Mouse (Mus musculus) limb, embryonic 10.5 days (tissue): ENCODE results near the gene Ccdc38. TPM values are rescaled to one million over a fixed set of nuclear protein-coding genes. Genes with fewer than 3 reads are reported as not detected.

Source experiments
- DNase-seq: peaks from one replicate; pipeline ENCODE4 v3.0.0-alpha.2; 2017; ENCODE audit warnings: low spot score
- H3K27ac ChIP-seq: fragments of 300-500 bp; sonication (generic); 2 replicates; pipeline ENCODE4 v1.5.1; 2016; ENCODE audit warnings: mild to moderate bottlenecking
- H3K27me3 ChIP-seq: fragments of 300-500 bp; sonication (generic); 2 replicates; pipeline ENCODE4 v1.6.1; 2016; ENCODE audit warnings: low read depth, mild to moderate bottlenecking; ENCODE audit not compliant: poor library complexity, severe bottlenecking
- H3K36me3 ChIP-seq: fragments of 300-500 bp; sonication (generic); 2 replicates; pipeline ENCODE4 v1.6.1; 2016; ENCODE audit warnings: mild to moderate bottlenecking, moderate library complexity
- H3K4me1 ChIP-seq: fragments of 300-500 bp; sonication (generic); 2 replicates; pipeline ENCODE4 v1.6.1; 2016
- H3K4me3 ChIP-seq: fragments of 300-500 bp; sonication (generic); 2 replicates; pipeline ENCODE4 v1.5.1; 2016; ENCODE audit warnings: mild to moderate bottlenecking, moderate library complexity
- H3K9me3 ChIP-seq: fragments of 300-500 bp; sonication (generic); replicated peaks from 2 replicates; pipeline ENCODE4 v1.6.1; 2016; ENCODE audit warnings: mild to moderate bottlenecking
- WGBS: fragments of 180-500 bp; shearing (Covaris S2); methylation state at CpG from one replicate; pipeline ENCODE4 v1.1.7; 2016; 5-methylcytosine and 5-hydroxymethylcytosine counted together
- polyA plus RNA-seq: library from polyadenylated mRNA; unstranded; fragments of >200 nt; fragmentation: Nextera tagmentation; extraction: Ambion mirVana; gene quantifications from 2 replicates; pipeline ENCODE4 v1.2.1, GENCODE M21; 2016

Gene Ccdc38
- polyA plus RNA-seq, 1 experiment from 2014 or later = 0.41 TPM

DNA sequence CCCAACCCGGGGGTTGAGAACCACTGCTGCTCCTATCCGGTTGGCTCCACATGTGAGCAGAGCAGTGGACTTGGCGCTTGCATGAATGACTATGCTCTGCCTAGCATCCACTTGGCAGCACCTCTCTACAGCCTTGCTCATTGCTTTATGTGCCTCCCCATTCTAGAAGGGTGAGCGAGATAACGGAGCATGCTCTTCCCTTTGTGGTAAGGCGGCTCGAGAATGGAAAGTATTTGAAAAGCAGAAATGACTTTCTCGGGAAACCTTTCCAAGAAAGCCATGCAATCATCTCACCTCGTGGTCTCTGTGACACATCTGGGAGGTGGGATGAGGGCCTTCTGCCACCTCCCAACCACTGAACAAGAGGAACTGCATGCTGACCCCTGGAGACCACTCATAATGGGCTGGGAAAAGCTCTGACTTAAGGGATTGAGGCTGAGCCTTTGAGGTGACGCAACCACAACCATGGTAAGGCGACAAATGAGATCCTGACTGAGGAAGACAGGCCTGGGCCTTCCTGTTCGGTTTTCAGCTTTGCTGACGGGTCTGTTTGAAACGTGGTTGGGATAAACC is 24.2 kb downstream of the Ccdc38 start:
- WGBS = 91% methylated on average over 14 of the region's 14 CpGs
- no peaks in the 10 kb centered on the region for H3K9me3 ChIP-seq
- no peaks in the 10 kb centered on the region for H3K27me3 ChIP-seq

DNA sequence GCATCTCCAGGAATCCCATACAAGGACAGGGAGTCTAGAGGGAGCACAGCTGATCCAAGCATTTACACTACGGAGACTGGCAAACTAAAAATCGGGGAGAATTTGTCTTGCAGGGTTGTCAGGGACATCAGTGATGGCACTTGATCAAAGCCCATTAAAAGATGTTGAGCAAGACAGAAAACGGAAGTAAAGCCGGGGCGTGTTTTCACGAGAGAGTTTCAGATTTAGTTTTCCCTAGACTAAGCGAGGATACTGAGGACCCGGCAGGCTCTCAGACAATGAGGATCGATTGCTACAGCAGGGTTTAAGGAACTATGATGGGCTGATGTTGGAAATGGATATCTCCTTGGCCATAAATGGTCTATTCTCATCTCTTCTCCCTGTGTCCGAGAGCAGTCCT is 26.6 kb downstream of the Ccdc38 start:
- Histone ChIP-seq H3K4me1 (no peaks in the 10 kb centered on the region), H3K27ac (no peak overlapping the region), H3K9me3 (no peaks in the 10 kb centered on the region), H3K4me3 (no peak overlapping the region), H3K36me3 (no peaks in the 10 kb centered on the region), H3K27me3 (no peaks in the 10 kb centered on the region)
- no peak for DNase-seq
- WGBS = 93% methylated on average over 10 of the region's 10 CpGs

More for the DNA sequence above, 24.2 kb downstream of the Ccdc38 start:
- DNase-seq = no peak
- no peaks in the 10 kb centered on the region for H3K36me3 ChIP-seq
- H3K4me3 ChIP-seq = no peak overlapping the region
- no peak overlapping the region for H3K27ac ChIP-seq
- 0 out of 2 replicates have a peak, but pooled peaks cover 4% of the 10 kb centered on the region for H3K4me1 ChIP-seq

DNA sequence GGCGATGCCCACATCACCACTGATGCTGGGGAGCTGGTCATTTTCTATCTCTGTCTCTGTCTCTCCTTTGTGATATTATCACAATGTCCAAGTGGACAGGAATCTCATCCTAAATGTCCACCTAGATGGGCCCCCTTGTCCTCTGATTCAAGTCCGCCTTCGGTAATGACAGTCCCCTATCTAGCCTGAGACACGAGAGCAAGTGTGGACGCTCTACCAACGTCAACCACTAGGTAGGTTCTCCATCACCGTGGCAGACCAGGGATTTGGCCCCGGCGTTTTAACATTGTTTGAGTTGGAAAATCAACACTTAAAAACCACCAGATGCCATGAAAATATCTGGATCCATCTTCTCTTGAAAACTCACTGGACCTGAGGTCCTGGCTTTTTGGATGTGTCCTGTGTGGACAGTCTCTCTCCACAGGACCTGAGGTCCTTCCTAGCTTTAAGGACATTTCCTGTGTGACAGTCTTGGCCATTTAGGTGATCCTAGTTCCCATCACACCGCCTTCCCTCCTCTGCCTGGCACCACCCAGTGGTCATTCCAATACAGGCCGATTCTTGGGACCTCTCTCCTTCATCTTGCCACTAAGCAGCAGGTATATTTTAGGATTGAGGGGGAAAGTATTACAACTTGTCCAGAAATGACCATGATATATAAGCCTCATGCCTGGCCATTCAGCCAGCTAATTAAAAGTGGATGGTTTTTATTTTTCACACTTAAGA is 27.6 kb downstream of the Ccdc38 start:
- Histone ChIP-seq H3K4me3 (no peak overlapping the region), H3K4me1 (no peaks in the 10 kb centered on the region), H3K9me3 (no peaks in the 10 kb centered on the region), H3K27me3 (no peaks in the 10 kb centered on the region), H3K36me3 (no peaks in the 10 kb centered on the region), H3K27ac (no peak overlapping the region)
- no peak for DNase-seq
- WGBS = 88% methylated on average over 11 of the region's 11 CpGs

DNA sequence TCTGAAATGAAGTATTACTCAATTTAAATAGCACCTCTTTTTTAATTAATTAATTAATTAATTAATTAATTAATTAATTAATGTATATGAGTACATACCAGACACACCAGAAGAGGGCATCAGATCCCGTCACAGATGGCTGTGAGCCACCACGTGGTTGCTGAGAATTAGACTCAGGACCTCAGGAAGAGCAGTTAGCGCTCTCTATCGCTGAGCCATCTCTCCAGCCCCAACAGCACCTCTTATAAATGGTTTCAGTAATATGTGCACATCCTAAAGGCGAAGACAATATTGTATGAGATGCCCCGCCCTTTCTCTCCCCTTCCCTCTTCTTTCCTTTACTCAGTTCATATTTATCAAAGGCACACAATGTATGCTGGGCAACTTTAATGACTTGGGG is 28.2 kb downstream of the Ccdc38 start:
- H3K36me3 ChIP-seq = no peaks in the 10 kb centered on the region
- no peak overlapping the region for H3K4me3 ChIP-seq
- WGBS = 87% methylated on average over 6 of the region's 6 CpGs
- H3K27me3 ChIP-seq = no peaks in the 10 kb centered on the region
- no peak for DNase-seq
- H3K4me1 ChIP-seq = no peaks in the 10 kb centered on the region
- H3K9me3 ChIP-seq = no peaks in the 10 kb centered on the region
- H3K27ac ChIP-seq = no peak overlapping the region

DNA sequence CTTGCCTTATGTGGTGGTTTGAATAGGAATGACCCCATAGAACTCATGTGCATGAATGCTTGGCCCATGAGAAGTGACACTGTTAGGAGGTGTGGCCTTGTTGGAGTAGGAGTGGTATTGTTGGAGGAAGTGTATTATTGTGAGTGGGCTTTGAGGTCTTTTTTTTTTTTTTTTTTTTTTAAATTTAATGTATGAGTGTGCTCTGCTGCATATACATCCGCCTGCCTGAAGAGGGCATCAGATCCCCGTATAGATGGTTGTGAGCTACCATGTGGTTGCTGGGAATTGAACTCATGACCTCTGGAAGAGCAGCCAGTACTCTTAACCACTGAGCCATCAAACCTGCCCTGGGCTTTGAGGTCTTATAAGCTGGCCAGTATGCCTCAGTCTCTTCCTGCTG is 31.8 kb downstream of the Ccdc38 start:
- Histone ChIP-seq H3K4me3 (no peak overlapping the region), H3K36me3 (no peaks in the 10 kb centered on the region), H3K27me3 (no peaks in the 10 kb centered on the region), H3K9me3 (no peaks in the 10 kb centered on the region), H3K4me1 (no peaks in the 10 kb centered on the region), H3K27ac (no peak overlapping the region)
- no peak for DNase-seq
- 46% methylated on average over 2 of the region's 2 CpGs for WGBS

DNA sequence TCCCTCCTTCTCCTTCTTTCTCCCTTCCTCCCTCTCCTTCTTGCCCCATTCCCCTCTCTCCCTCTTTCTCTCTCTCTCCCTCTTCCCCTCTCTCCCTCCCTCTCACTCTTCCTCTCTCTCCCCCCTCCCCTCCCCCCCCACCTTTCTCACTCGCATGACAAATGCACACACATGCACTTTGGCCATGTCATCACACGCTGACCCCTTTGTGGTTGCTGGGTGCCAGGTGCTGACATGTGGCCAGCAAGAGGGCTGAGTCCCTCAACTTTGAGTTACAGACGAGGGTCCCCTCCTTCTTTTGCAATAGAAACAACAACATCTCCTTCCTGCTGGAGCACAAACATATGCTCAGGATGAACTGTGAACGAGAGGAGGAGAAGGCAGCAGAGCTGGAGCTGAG is 34.5 kb downstream of the Ccdc38 start:
- Histone ChIP-seq H3K9me3 (no peaks in the 10 kb centered on the region), H3K36me3 (peaks cover 13% of the 10 kb centered on the region), H3K4me3 (no peak overlapping the region), H3K4me1 (no peaks in the 10 kb centered on the region), H3K27ac (no peak overlapping the region), H3K27me3 (no peaks in the 10 kb centered on the region)
- no peak for DNase-seq
- WGBS = 62% methylated on average over 4 of the region's 4 CpGs

DNA sequence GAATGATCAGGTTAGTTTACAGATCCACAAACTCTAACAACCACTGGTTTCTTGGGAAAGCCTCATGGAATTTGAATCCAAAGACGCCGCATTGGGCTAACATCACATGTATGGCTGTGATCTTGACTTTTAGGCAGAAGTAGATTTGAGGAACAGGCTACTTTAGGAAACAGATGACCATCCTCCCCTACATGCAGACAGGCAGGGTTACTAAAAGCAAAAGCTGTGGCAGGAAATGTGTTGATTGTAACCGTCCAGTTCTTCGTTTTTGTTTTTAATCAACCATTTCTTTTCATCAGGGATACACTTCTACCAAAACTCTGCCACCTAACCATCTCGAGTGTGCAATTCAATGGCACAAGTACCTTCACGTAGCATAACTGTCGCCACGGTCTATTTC is 35.5 kb downstream of the Ccdc38 start:
- WGBS = 96% methylated on average over 8 of the region's 8 CpGs
- Histone ChIP-seq H3K9me3 (no peaks in the 10 kb centered on the region), H3K36me3 (peaks cover 22% of the 10 kb centered on the region), H3K27me3 (no peaks in the 10 kb centered on the region), H3K27ac (no peak overlapping the region), H3K4me3 (no peak overlapping the region), H3K4me1 (no peaks in the 10 kb centered on the region)
- no peak for DNase-seq

DNA sequence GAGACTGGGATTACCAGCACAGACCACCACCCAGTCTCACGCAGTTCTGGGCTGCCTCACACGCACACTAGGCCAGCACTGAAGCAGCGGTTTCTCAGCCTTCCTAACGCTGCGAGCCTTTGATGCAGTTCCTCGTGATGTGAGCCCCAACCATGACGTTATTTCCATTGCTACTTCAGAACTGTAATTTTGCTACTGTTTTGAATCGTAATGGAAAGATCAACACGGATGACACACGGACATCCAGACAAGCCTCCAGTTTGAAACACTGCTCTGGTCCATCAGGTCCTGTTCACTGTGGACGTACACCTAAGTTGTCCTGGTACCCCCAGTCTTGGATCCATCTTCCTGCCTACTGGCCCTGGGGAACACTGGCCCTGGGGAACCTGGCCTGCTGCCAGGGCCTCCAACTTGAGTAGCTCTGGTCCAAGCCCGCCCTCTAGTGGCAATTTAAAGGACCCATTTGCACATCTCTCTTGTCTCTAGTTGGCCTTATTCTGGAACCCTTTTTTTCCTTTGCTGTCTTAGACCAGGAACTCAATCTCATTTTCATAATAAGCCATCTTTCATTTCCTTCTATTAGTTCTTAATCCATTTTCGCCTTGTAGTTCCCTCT is 36.9 kb downstream of the Ccdc38 start:
- no peak overlapping the region for H3K27ac ChIP-seq
- H3K36me3 ChIP-seq = peaks cover 36% of the 10 kb centered on the region
- no peaks in the 10 kb centered on the region for H3K9me3 ChIP-seq
- no peaks in the 10 kb centered on the region for H3K4me1 ChIP-seq
- no peak overlapping the region for H3K4me3 ChIP-seq
- DNase-seq = peak; percentile 74
- H3K27me3 ChIP-seq = no peaks in the 10 kb centered on the region
- 73% methylated on average over 13 of the region's 13 CpGs for WGBS

DNA sequence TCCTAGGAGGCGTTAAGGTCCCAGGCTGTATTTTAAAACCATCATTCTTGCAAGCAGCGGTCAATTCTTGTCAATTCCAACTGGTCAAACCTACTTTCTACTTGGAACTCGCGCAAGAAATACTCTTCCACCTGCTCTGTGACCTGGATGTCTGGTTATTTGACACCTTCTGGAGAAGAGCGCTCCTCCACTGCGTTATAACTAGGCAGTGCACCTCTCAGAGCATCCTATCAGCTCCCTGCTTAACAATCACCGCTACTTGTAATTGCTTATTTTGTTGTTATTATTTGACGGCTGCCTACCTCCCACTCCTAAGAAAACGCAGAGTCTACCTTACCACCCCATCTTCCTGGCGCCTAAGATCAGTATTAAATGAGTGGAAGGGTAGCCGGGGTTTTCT is 48.4 kb downstream of the Ccdc38 start:
- peak overlapping the region; percentile 86 for H3K4me3 ChIP-seq
- peaks cover 14% of the 10 kb centered on the region for H3K4me1 ChIP-seq
- DNase-seq = no peak
- H3K27ac ChIP-seq = peak overlapping the region; percentile 94
- peaks cover 40% of the 10 kb centered on the region for H3K36me3 ChIP-seq
- H3K27me3 ChIP-seq = no peaks in the 10 kb centered on the region
- no peaks in the 10 kb centered on the region for H3K9me3 ChIP-seq
- 3% methylated on average over 11 of the region's 11 CpGs for WGBS

DNA sequence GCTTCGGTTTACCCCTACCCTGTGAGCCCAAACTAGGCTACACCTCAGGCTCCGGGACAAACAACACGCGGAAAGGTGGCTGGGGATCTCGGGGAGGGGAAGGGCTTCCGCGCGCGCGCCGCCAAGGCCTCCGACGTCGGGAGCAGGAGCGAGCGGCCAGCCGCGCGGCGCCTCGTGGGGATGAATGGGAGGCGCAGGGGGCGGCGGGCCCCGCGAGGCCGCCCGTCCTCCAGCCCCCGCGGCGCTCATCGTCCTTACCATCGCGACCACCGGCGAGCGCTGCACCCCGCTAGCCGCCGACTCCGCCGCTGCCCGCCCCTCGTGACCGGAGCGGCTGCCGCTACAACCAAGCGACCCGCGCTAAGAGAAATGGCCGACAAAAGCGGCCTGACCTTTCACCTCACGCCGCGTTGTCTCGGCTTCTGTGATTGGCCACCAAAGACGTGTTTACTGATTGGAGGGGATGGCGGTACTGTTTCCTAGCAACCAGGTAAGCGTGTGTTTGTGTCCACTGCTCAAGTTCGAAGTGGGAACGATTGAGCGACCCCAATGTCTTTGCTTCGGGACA is 48.9 kb downstream of the Ccdc38 start, which contains the start of gene Snrpf:
Gene Snrpf (minus strand): TSS at position 426 of the 568 bp plus-strand sequence.
- H3K27me3 ChIP-seq = no peaks in the 10 kb centered on the region
- under 1% methylated on average over 57 of the region's 63 CpGs for WGBS
- H3K9me3 ChIP-seq = no peaks in the 10 kb centered on the region
- H3K4me1 ChIP-seq = peaks cover 15% of the 10 kb centered on the region
- H3K36me3 ChIP-seq = peaks cover 36% of the 10 kb centered on the region
- peak; percentile 95 for DNase-seq
- H3K4me3 ChIP-seq = peak within 1 kb of the TSS; percentile 86
- peak within 1 kb of the TSS; percentile 94 for H3K27ac ChIP-seq

DNA sequence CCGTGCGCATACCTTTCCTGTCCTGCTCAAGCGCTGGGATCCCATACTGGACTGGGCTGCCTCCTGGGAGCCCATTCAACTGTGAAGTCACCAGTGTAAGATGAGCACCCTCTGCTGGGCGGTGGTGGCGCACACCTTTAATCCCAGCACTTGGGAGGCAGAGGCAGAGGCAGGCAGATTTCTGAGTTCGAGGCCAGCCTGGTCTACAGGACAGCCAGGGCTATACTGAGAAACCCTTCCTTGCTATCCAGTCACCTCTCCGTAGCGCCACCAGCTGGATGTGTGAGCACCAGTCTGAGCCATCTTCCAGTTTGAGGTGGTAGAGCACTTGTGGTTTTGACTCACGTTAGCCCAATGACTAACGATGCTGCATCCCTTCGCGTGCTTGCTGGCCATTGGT is 52.0 kb downstream of the Ccdc38 start:
- peaks cover 6% of the 10 kb centered on the region for H3K36me3 ChIP-seq
- 60% methylated on average over 12 of the region's 12 CpGs for WGBS
- H3K4me1 ChIP-seq = peaks cover 18% of the 10 kb centered on the region
- no peak overlapping the region for H3K4me3 ChIP-seq
- DNase-seq = no peak
- no peak overlapping the region for H3K27ac ChIP-seq
- H3K27me3 ChIP-seq = peaks cover 7% of the 10 kb centered on the region; the same call in 1 of the 2 replicates
- no peaks in the 10 kb centered on the region for H3K9me3 ChIP-seq

DNA sequence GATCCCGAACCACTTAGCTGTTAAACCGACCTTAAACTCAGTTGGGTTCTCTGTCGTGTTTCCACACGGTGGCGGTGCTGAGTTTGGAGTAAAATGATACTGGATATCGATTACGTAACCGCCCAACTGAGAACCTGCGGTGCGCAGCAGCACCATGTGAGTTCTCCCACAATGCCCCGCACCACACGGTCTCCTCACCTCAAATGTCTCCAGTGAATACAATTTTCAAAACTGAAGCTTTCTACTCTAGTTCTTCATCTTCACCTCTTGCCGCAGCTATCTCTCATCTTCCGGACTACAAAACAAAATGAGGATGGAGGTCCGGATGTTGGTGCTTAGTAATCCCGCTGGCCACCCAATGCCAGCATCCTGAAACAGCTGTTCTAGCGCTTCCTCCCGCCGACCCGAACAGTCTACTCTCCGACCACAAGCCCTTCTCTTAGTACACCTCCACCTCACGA is 53.6 kb downstream of the Ccdc38 start:
- Histone ChIP-seq H3K27me3 (peaks cover 7% of the 10 kb centered on the region; the same call in 1 of the 2 replicates), H3K9me3 (no peaks in the 10 kb centered on the region), H3K27ac (peak overlapping the region; percentile 78), H3K36me3 (no peaks in the 10 kb centered on the region), H3K4me3 (peak overlapping the region; percentile 57), H3K4me1 (peaks cover 8% of the 10 kb centered on the region)
- peak; percentile 87 for DNase-seq
- WGBS = 3% methylated on average over 22 of the region's 22 CpGs

DNA sequence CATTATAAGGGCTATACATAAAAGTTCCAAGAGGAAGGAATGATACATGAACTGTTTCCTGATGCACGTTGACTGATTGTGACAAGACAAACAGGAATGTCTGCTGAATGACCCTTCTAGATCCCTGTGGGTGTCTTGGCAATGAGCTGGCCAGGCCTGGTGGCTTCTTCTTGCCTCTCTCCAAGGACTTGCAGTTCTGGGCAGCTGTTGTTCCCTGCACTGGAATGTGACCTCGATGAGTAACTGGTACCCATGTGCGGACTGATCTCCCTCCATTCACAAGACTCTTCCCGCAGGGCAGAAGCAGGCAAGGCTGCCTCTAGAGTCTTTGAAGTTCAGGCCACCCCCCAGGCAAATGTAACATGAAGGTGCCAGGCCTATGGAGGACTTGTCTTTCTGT is 55.4 kb downstream of the Ccdc38 start:
- Histone ChIP-seq H3K36me3 (no peaks in the 10 kb centered on the region), H3K27me3 (peaks cover 7% of the 10 kb centered on the region; the same call in 1 of the 2 replicates), H3K9me3 (no peaks in the 10 kb centered on the region), H3K27ac (no peak overlapping the region), H3K4me1 (peaks cover 4% of the 10 kb centered on the region; the same call in 1 of the 2 replicates), H3K4me3 (no peak overlapping the region)
- WGBS = 58% methylated on average over 4 of the region's 4 CpGs
- DNase-seq = no peak
